Mouse (Mus musculus): ENCODE data around the gene Mrpl40.

Mrpl40 gene

GRCm38 (mm10) chr16:18829102-18829501, 47.6 kb downstream of the Mrpl40 start:
- no peak for DNase-seq (ENCODE audit: low read depth, low spot score)

GRCm38 (mm10) chr16:18828630-18829029, 48.0 kb downstream of the Mrpl40 start:
- no peak for DNase-seq (ENCODE audit: low read depth, low spot score)

GRCm38 (mm10) chr16:18822925-18823324, 53.7 kb downstream of the Mrpl40 start:
- no peak for DNase-seq (ENCODE audit: low read depth, low spot score)

- no peak for DNase-seq (ENCODE audit: low read depth, low spot score)
These were observed 54.3 kb downstream of the Mrpl40 start for GRCm38 (mm10) chr16:18822356-18822755.

Measured in retina, postnatal 7 days (tissue).